In genomic region chr5:118355691-118356337, GRCm38 (mm10) we compare ENCODE assay signal across 9 mouse cellular contexts.
DNase-seq lines count a peak whose midpoint lies in the region; ATAC-seq lines count a peak whose summit lies in the region.
"Had no signal": no experiment of that assay in that cellular context is flagged by ENCODE, and none has a peak within 500 bp of the region (broad histone marks: within the 10 kb centered on the region; RNA-seq: fewer than 3 reads in every experiment).

No protein-coding gene starts in this region.

- H3K27me3 ChIP-seq in embryonic facial prominence, embryonic 13.5 days = no peaks in the 10 kb centered on the region

- no peak overlapping the region for H3K4me2 ChIP-seq in embryonic facial prominence, embryonic 13.5 days

- H3K36me3 ChIP-seq in embryonic facial prominence, embryonic 13.5 days = no peaks in the 10 kb centered on the region

- H3K27ac ChIP-seq in embryonic facial prominence, embryonic 13.5 days = peak overlapping the region; percentile 76

- no peak overlapping the region for H3K4me3 ChIP-seq in embryonic facial prominence, embryonic 13.5 days

- no peak for ATAC-seq in embryonic facial prominence, embryonic 13.5 days (ENCODE audit: insufficient number of reproducible peaks, insufficient read depth, low FRiP score, low TSS enrichment, low read depth)
- ATAC-seq: liver, postnatal 0 days had no signal

- H3K9me3 ChIP-seq in embryonic facial prominence, embryonic 13.5 days = no peaks in the 10 kb centered on the region

- DNase-seq in left cerebral cortex, postnatal 4 days = peak; percentile 59
- DNase-seq in left cerebral cortex, postnatal 36 days (ENCODE audit: low spot score in 2 of 2) = no peak
- DNase-seq in heart, postnatal 14 days = peak; percentile 42 to 71
- DNase-seq in lung, postnatal 4 days = peak; percentile 52 to 73
- no peak for DNase-seq in testis, postnatal 10 days (ENCODE audit: low spot score)
- no peak for DNase-seq in embryo, embryonic 10 days (ENCODE audit: low spot score)
- DNase-seq in left cerebral cortex, adult 9 months (ENCODE audit: low spot score in 2 of 2) = no peak
- DNase-seq: liver, postnatal 0 days had no signal

- H3K4me1 ChIP-seq in embryonic facial prominence, embryonic 13.5 days = peaks cover 43% of the 10 kb centered on the region

- H3K9ac ChIP-seq in embryonic facial prominence, embryonic 13.5 days = 0 out of 2 replicates have a peak overlapping the region, but pooled peaks have one; percentile 8
- H3K9ac ChIP-seq: liver, postnatal 0 days had no signal

- intact Hi-C loops in left cerebral cortex, postnatal 4 days (cut with DNase I) = no loop called here
- intact Hi-C loops in left cerebral cortex, postnatal 36 days (cut with DNase I) = no loop called here
- intact Hi-C loops in heart, postnatal 14 days (cut with DNase I) = no loop called here

- 31% methylated on average over 11 of the region's 11 CpGs for WGBS in embryonic facial prominence, embryonic 13.5 days

Comparison
In these comparisons a context has a peak if more than half of its experiments do, and no peak if none do; other contexts are left out.
1. DNase-seq: peak in left cerebral cortex, postnatal 4 days (single experiment), heart, postnatal 14 days (2 of 2) and lung, postnatal 4 days (2 of 2); none in left cerebral cortex, postnatal 36 days (0 of 2), testis, postnatal 10 days (single experiment), embryo, embryonic 10 days (single experiment) and left cerebral cortex, adult 9 months (0 of 2).